In the genomic region with DNA sequence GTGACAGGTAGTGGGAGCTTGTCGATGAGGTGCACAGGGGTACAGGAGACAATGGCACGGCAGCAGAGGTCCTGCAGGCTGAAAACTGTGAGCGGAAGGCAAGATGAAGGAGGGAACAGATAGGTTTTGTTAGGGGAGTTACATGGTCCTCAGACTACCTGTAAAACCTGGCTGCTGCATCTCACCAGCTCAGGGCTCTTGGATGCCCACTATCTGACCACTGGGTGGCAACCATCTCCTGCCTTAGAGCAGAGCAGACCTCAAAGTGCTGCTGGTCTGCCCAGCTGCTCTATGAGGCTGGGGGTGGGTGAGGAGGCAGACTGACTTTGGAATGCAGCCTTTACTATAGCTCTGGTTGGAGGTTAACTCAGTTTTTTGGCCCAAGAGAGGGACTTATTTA, we compare ENCODE assay signal across 17 mouse cellular contexts. TPM values are rescaled to one million over a fixed set of nuclear protein-coding genes. Genes with fewer than 3 reads are reported as not detected.
A peak's percentile ranks its signal among the peaks of the same experiment; 100 is the strongest.
DNase-seq lines count a peak whose midpoint lies in the region; ATAC-seq and TF ChIP-seq lines count a peak whose summit lies in the region.
"Had no signal": no experiment of that assay in that cellular context is flagged by ENCODE, and none has a peak within 500 bp of the region (broad histone marks: within the 10 kb centered on the region; RNA-seq: fewer than 3 reads in every experiment).

No protein-coding gene starts in this region.

- H3K27ac ChIP-seq in gastrocnemius, adult 2 months, result no peak overlapping the region
- H3K27ac ChIP-seq in left cerebral cortex, adult 2 months, result no peak overlapping the region
- H3K27ac ChIP-seq in MEL (ENCODE audit: control insufficient read depth, low read depth, low read length), result no peak overlapping the region
- H3K27ac ChIP-seq in midbrain, embryonic 12.5 days (replicated peaks), result 0 out of 2 replicates have a peak overlapping the region, but pooled peaks have one; percentile 30
- H3K27ac ChIP-seq: embryonic facial prominence, embryonic 12.5 days; heart, embryonic 15.5 days; kidney, embryonic 15.5 days; limb, embryonic 15.5 days; lung, embryonic 15.5 days; neural tube, embryonic 13.5 days; stomach, postnatal 0 days had no signal

- 90% methylated on average over 3 of the region's 3 CpGs for WGBS in midbrain, embryonic 12.5 days

- DNase-seq in gastrocnemius, adult 2 months, result no peak
- DNase-seq in gastrocnemius, postnatal 14 days, result no peak
- no peak for DNase-seq in left cerebral cortex, adult 2 months (ENCODE audit: extremely low spot score in 1 of 2, low spot score in 2 of 2)
- no peak for DNase-seq in left cerebral cortex, adult 9 months (ENCODE audit: low spot score in 2 of 2)
- DNase-seq in MEL (ENCODE audit: low read depth, low spot score), result no peak
- DNase-seq: cerebellum, adult 9-10 months; right cerebral cortex, adult 18-20 months had no signal

- H3K79me2 ChIP-seq in MEL (ENCODE audit: control insufficient read depth, insufficient read depth, low read length, poor library complexity), result no peaks in the 10 kb centered on the region

- intact Hi-C loops in gastrocnemius, adult 2 months (cut with DNase I), result no loop called here
- intact Hi-C loops in gastrocnemius, postnatal 14 days (cut with DNase I; ENCODE audit: low total_unique reads), result no loop called here
- intact Hi-C loops in left cerebral cortex, adult 2 months (cut with DNase I), result no loop called here

- no peak overlapping the region for H3K9ac ChIP-seq in MEL (ENCODE audit: control insufficient read depth, low read depth, low read length, poor library complexity, severe bottlenecking)
- no peak overlapping the region for H3K9ac ChIP-seq in midbrain, embryonic 12.5 days (replicated peaks)
- H3K9ac ChIP-seq: embryonic facial prominence, embryonic 12.5 days; heart, embryonic 15.5 days; kidney, embryonic 15.5 days; limb, embryonic 15.5 days; lung, embryonic 15.5 days; neural tube, embryonic 13.5 days had no signal

- no peaks in the 10 kb centered on the region for H3K36me3 ChIP-seq in MEL (ENCODE audit: control insufficient read depth in 1 of 2, insufficient read depth in 2 of 2, low read length in 2 of 2)
- H3K36me3 ChIP-seq in midbrain, embryonic 12.5 days, result peaks cover 46% of the 10 kb centered on the region

- TF ChIP-seq RAD21 in MEL (IDR thresholded peaks at IDR 0.05; ENCODE audit: low read depth, low read length), result no peak; the same call in 1 of the 2 replicates

- no peaks in the 10 kb centered on the region for H3K4me1 ChIP-seq in MEL (ENCODE audit: control insufficient read depth in 1 of 2, insufficient read depth in 2 of 2, low read length in 2 of 2)
- peaks cover 26% of the 10 kb centered on the region for H3K4me1 ChIP-seq in midbrain, embryonic 12.5 days
- H3K4me1 ChIP-seq: heart, embryonic 15.5 days; lung, embryonic 15.5 days had no signal

- no peak overlapping the region for H3K4me2 ChIP-seq in midbrain, embryonic 12.5 days (replicated peaks)
- H3K4me2 ChIP-seq: embryonic facial prominence, embryonic 12.5 days; heart, embryonic 15.5 days; kidney, embryonic 15.5 days; limb, embryonic 15.5 days; lung, embryonic 15.5 days; neural tube, embryonic 13.5 days had no signal

- H3K4me3 ChIP-seq in gastrocnemius, adult 2 months, result no peak overlapping the region
- no peak overlapping the region for H3K4me3 ChIP-seq in left cerebral cortex, adult 2 months
- no peak overlapping the region for H3K4me3 ChIP-seq in MEL (ENCODE audit: control insufficient read depth in 1 of 2, insufficient read depth in 1 of 2, low read depth in 2 of 2, low read length in 2 of 2)
- no peak overlapping the region for H3K4me3 ChIP-seq in midbrain, embryonic 12.5 days
- H3K4me3 ChIP-seq: embryonic facial prominence, embryonic 12.5 days; erythroblast, embryonic 14.5 days; heart, embryonic 15.5 days; kidney, embryonic 15.5 days; limb, embryonic 15.5 days; lung, embryonic 15.5 days; neural tube, embryonic 13.5 days had no signal

- ATAC-seq in midbrain, embryonic 12.5 days (ENCODE audit: low FRiP score, low read depth), result no peak
- no peak for ATAC-seq in granulocyte monocyte progenitor cell, adult 5-6 weeks (replicated peaks; ENCODE audit: poor library complexity, severe bottlenecking)

- TF ChIP-seq POLR2A in MEL (IDR thresholded peaks at IDR 0.05; ENCODE audit: control insufficient read depth in 1 of 2, insufficient read depth in 1 of 2, low read depth in 1 of 2, low read length in 2 of 2, poor library complexity in 1 of 2), result no peak

- TF ChIP-seq CTCF in gastrocnemius, adult 2 months (IDR thresholded peaks at IDR 0.05), result 0 out of 2 replicates have a peak, but pooled peaks have one; percentile 3
- peak; percentile 31 for TF ChIP-seq CTCF in left cerebral cortex, adult 2 months (IDR thresholded peaks at IDR 0.05)
- peak in 2 of 3 experiments; percentile 11 to 15; a peak in 2 of 6 replicates for TF ChIP-seq CTCF in MEL (IDR thresholded peaks at IDR 0.05 in 2 of 3, conservative IDR thresholded peaks at IDR 0.05 in 1 of 3; ENCODE audit: control insufficient read depth in 1 of 3, insufficient read depth in 1 of 3, low read depth in 2 of 3, low read length in 3 of 3, poor library complexity in 1 of 3, severe bottlenecking in 1 of 3)

- no peak for TF ChIP-seq EP300 in MEL (IDR thresholded peaks at IDR 0.05; ENCODE audit: low read depth in 1 of 2, low read length in 2 of 2)

- no peaks in the 10 kb centered on the region for H3K27me3 ChIP-seq in MEL (ENCODE audit: control insufficient read depth in 1 of 2, insufficient read depth in 2 of 2, low read length in 2 of 2)
- H3K27me3 ChIP-seq in midbrain, embryonic 12.5 days, result no peaks in the 10 kb centered on the region
- H3K27me3 ChIP-seq: embryonic facial prominence, embryonic 12.5 days; heart, embryonic 15.5 days; kidney, embryonic 15.5 days; limb, embryonic 15.5 days; lung, embryonic 15.5 days; neural tube, embryonic 13.5 days had no signal

- no peaks in the 10 kb centered on the region for H3K9me3 ChIP-seq in MEL (replicated peaks; ENCODE audit: insufficient read depth, low read length)
- H3K9me3 ChIP-seq in midbrain, embryonic 12.5 days, result no peaks in the 10 kb centered on the region
- H3K9me3 ChIP-seq: embryonic facial prominence, embryonic 12.5 days; heart, embryonic 15.5 days; kidney, embryonic 15.5 days; limb, embryonic 15.5 days; lung, embryonic 15.5 days; neural tube, embryonic 13.5 days had no signal

RNA-seq across cellular contexts. Expression of gene Wfikkn1, which starts 3.2 kb away (rescaled TPM):
- under 1 TPM; 0.26 to 0.75 TPM for total RNA-seq in gastrocnemius, adult 2 months (2021)
- total RNA-seq in gastrocnemius, postnatal 14 days (2021), result under 1 TPM; 0.49 to 0.55 TPM
- 1 to 10 TPM; 1.7 TPM for total RNA-seq in left cerebral cortex, adult 2 months (2021)
- 0.13 and 0.19 TPM in 2 replicates for total RNA-seq in MEL (2012; rRNA removed)
- polyA plus RNA-seq in MEL (2012; ENCODE audit: insufficient read depth in 1 of 2, insufficient read length in 2 of 2, low read depth in 1 of 2, low replicate concordance in 2 of 2, missing spikeins in 1 of 2), result under 1 TPM in 1 of 2 experiments, not detected in 1; 0.53 TPM
- polyA plus RNA-seq in midbrain, embryonic 12.5 days (2016; fragmentation: Nextera tagmentation; extraction: Ambion mirVana), result 0.52 and 0.60 TPM in 2 replicates
- total RNA-seq in granulocyte monocyte progenitor cell, adult 5-6 weeks (2014; fragmentation: Nextera tagmentation), result 2.1 TPM in 1 of 2 replicates, not detected in the other
- 1.1 and 1.3 TPM in 2 replicates for total RNA-seq in granulocyte monocyte progenitor cell, adult 5-6 weeks (2017)

RNA-seq across cellular contexts. Expression of gene Mettl26, which starts 8.9 kb away (rescaled TPM):
- total RNA-seq in gastrocnemius, adult 2 months (2021), result 10 to 100 TPM; 27.7 to 33.7 TPM
- total RNA-seq in gastrocnemius, postnatal 14 days (2021), result 10 to 100 TPM; 26.1 to 27.7 TPM
- 10 to 100 TPM; 37.8 to 38.1 TPM for total RNA-seq in left cerebral cortex, adult 2 months (2021)
- total RNA-seq in MEL (2012; rRNA removed), result 31.7 and 33.6 TPM in 2 replicates
- 10 to 100 TPM in 1 of 2 experiments, not detected in 1; 50.6 TPM for polyA plus RNA-seq in MEL (2012; ENCODE audit: insufficient read depth in 1 of 2, insufficient read length in 2 of 2, low read depth in 1 of 2, low replicate concordance in 2 of 2, missing spikeins in 1 of 2)
- polyA plus RNA-seq in midbrain, embryonic 12.5 days (2016; fragmentation: Nextera tagmentation; extraction: Ambion mirVana), result 59.5 and 65.2 TPM in 2 replicates
- 23.4 and 27.7 TPM in 2 replicates for total RNA-seq in granulocyte monocyte progenitor cell, adult 5-6 weeks (2014; fragmentation: Nextera tagmentation)
- total RNA-seq in granulocyte monocyte progenitor cell, adult 5-6 weeks (2017), result 9.7 and 15.2 TPM in 2 replicates

RNA-seq across cellular contexts. Expression of gene Mcrip2, which starts 15.3 kb away (rescaled TPM):
- total RNA-seq in gastrocnemius, adult 2 months (2021), result 100 to 1,000 TPM in 1 of 2 experiments, 10 to 100 TPM in 1; 85.3 to 117 TPM
- total RNA-seq in gastrocnemius, postnatal 14 days (2021), result 10 to 100 TPM; 52.3 to 73.3 TPM
- total RNA-seq in left cerebral cortex, adult 2 months (2021), result 10 to 100 TPM; 17.8 to 25.7 TPM
- total RNA-seq in MEL (2012; rRNA removed), result 73.9 and 88.9 TPM in 2 replicates
- 100 to 1,000 TPM; 107 to 281 TPM for polyA plus RNA-seq in MEL (2012; ENCODE audit: insufficient read depth in 1 of 2, insufficient read length in 2 of 2, low read depth in 1 of 2, low replicate concordance in 2 of 2, missing spikeins in 1 of 2)
- polyA plus RNA-seq in midbrain, embryonic 12.5 days (2016; fragmentation: Nextera tagmentation; extraction: Ambion mirVana), result 6.8 and 8.5 TPM in 2 replicates
- 30.4 and 58.6 TPM in 2 replicates for total RNA-seq in granulocyte monocyte progenitor cell, adult 5-6 weeks (2014; fragmentation: Nextera tagmentation)
- total RNA-seq in granulocyte monocyte progenitor cell, adult 5-6 weeks (2017), result 11.2 and 25.8 TPM in 2 replicates

RNA-seq across cellular contexts. Expression of gene Wdr90, which starts 22.5 kb away (rescaled TPM):
- 1 to 10 TPM in 1 of 2 experiments, under 1 TPM in 1; 0.66 to 1.0 TPM for total RNA-seq in gastrocnemius, adult 2 months (2021)
- total RNA-seq in gastrocnemius, postnatal 14 days (2021), result 1 to 10 TPM; 1.6 to 2.0 TPM
- 10 to 100 TPM; 34.9 to 36.8 TPM for total RNA-seq in left cerebral cortex, adult 2 months (2021)
- total RNA-seq in MEL (2012; rRNA removed), result 22.5 and 23.7 TPM in 2 replicates
- polyA plus RNA-seq in MEL (2012; ENCODE audit: insufficient read depth in 1 of 2, insufficient read length in 2 of 2, low read depth in 1 of 2, low replicate concordance in 2 of 2, missing spikeins in 1 of 2), result 10 to 100 TPM in 1 of 2 experiments, not detected in 1; 44.5 TPM
- 38.1 and 38.5 TPM in 2 replicates for polyA plus RNA-seq in midbrain, embryonic 12.5 days (2016; fragmentation: Nextera tagmentation; extraction: Ambion mirVana)
- 64.7 and 66.9 TPM in 2 replicates for total RNA-seq in granulocyte monocyte progenitor cell, adult 5-6 weeks (2014; fragmentation: Nextera tagmentation)
- 11.8 and 15.0 TPM in 2 replicates for total RNA-seq in granulocyte monocyte progenitor cell, adult 5-6 weeks (2017)

RNA-seq across cellular contexts. Expression of gene Rab40c, which starts 35.7 kb away (rescaled TPM):
- total RNA-seq in gastrocnemius, adult 2 months (2021), result 1 to 10 TPM; 8.1 to 9.5 TPM
- 10 to 100 TPM; 10.1 to 10.3 TPM for total RNA-seq in gastrocnemius, postnatal 14 days (2021)
- total RNA-seq in left cerebral cortex, adult 2 months (2021), result 10 to 100 TPM; 46.4 to 47.2 TPM
- total RNA-seq in MEL (2012; rRNA removed), result 3.7 and 4.8 TPM in 2 replicates
- polyA plus RNA-seq in MEL (2012; ENCODE audit: insufficient read depth in 1 of 2, insufficient read length in 2 of 2, low read depth in 1 of 2, low replicate concordance in 2 of 2, missing spikeins in 1 of 2), result 10 to 100 TPM in 1 of 2 experiments, not detected in 1; 23.2 TPM
- 38.0 and 38.8 TPM in 2 replicates for polyA plus RNA-seq in midbrain, embryonic 12.5 days (2016; fragmentation: Nextera tagmentation; extraction: Ambion mirVana)
- 9.4 and 15.9 TPM in 2 replicates for total RNA-seq in granulocyte monocyte progenitor cell, adult 5-6 weeks (2014; fragmentation: Nextera tagmentation)
- total RNA-seq in granulocyte monocyte progenitor cell, adult 5-6 weeks (2017), result 7.2 and 11.8 TPM in 2 replicates
